Mouse (Mus musculus) bone marrow, adult 2 months (tissue): ENCODE data around the gene Rbm39. TPM values are rescaled to one million over a fixed set of nuclear protein-coding genes. Genes with fewer than 3 reads are reported as not detected.
"Not testable (repeated sequence)": the region's sequence is repeated elsewhere in the genome, so short reads cannot be mapped to it uniquely, and the experiment has no call there.

Experiments used
- H3K27ac ChIP-seq: fragments of 200-500 bp; 2 replicates; pipeline ENCODE4 v1.5.1; 2012; ENCODE audit warnings: low read depth, mild to moderate bottlenecking, control low read depth, inconsistent platforms, low read length; ENCODE audit not compliant: control insufficient read depth, poor library complexity, insufficient read depth
- H3K4me1 ChIP-seq: fragments of 200-500 bp; 2 replicates; pipeline ENCODE4 v1.6.1; 2011; ENCODE audit warnings: low read length; ENCODE audit not compliant: control insufficient read depth, insufficient read depth
- H3K4me3 ChIP-seq: fragments of 200-500 bp; replicated peaks from 2 replicates; pipeline ENCODE3; 2011; ENCODE audit warnings: mild to moderate bottlenecking, low read depth, low read length, control low read depth; ENCODE audit not compliant: control insufficient read depth
- CTCF ChIP-seq: fragments of 200-500 bp; IDR thresholded peaks from 2 replicates; pipeline ENCODE4 v1.5.1; 2011; ENCODE audit warnings: low read length, control low read depth; ENCODE audit not compliant: control insufficient read depth, insufficient read depth
- POLR2A ChIP-seq: fragments of 200-500 bp; IDR thresholded peaks from 2 replicates; pipeline ENCODE4 v1.6.1; 2011; ENCODE audit warnings: low read depth, mild to moderate bottlenecking, control low read depth, low read length, borderline replicate concordance; ENCODE audit not compliant: control insufficient read depth
- WGBS: fragments of 180-500 bp; shearing (Covaris S2); methylation state at CpG from one replicate; pipeline ENCODE4 v1.1.7; 2018; 5-methylcytosine and 5-hydroxymethylcytosine counted together
- polyA plus RNA-seq: library from polyadenylated mRNA; stranded (reverse); fragments of >200 nt; gene quantifications from 2 replicates; pipeline ENCODE4 v1.2.4, GENCODE M21; 2011; ENCODE audit warnings: low replicate concordance; ENCODE audit not compliant: missing spikeins, insufficient read depth, insufficient read length

The Rbm39 gene
- polyA plus RNA-seq, 1 experiment, result 329 TPM

DNA sequence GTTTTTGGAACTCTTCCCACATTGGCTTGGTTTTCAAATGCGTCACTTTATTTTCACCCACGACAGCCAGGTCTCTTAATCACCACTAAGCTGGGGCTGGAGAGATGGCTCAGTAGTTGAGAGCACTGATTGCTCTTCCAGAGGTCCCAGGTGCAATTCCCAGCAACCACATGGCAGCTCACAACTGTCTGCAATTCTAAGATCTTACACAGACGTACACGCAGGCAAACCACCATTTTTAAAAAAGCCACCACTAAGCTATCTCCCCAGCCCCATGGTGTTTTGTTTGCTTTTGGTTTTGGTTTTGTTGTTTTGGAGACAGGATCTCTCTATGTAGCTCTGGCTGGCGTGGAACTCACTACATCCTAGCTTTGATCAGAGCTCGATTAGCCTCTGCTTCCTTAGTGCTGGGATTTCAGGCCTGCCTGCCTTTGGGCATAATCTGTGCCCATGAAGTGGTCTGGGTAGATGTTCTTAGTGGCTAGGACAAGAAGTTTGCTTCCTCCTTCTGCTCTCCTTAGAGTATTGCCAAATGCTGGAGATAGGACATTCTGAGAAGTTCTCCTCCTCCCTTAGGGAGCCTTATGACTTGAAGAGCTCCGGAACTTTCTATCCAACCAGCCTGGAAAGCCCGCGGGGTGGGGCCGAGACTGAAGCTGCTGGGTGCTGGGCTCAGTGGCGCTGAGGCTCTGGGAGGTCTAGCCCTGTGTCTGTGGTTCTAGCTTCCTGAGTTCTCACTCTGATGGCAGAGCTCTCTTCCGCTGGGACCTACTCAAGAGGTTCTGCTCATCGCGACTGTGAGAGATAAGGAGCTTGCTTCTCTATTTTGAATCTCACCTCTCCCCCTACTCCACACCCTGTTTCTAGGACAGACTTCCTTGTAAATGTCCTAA lies 10.2 kb upstream of the Rbm39 start:
- no peak for TF ChIP-seq CTCF
- no peak for TF ChIP-seq POLR2A
- peak overlapping the region; percentile 84 for H3K27ac ChIP-seq

GRCm38 (mm10) chr2:156189241-156189640 lies 9.2 kb upstream of the Rbm39 start:
- 43% methylated on average over 7 of the region's 7 CpGs for WGBS
- H3K4me3 ChIP-seq, H3K4me1 ChIP-seq, H3K27ac ChIP-seq: not testable (repeated sequence)

More for the DNA sequence above, 10.2 kb upstream of the Rbm39 start:
- Histone ChIP-seq H3K4me3 (peak overlapping the region; percentile 31), H3K4me1 (peaks cover 5% of the 10 kb centered on the region)
- WGBS, result 7% methylated on average over 14 of the region's 14 CpGs

DNA sequence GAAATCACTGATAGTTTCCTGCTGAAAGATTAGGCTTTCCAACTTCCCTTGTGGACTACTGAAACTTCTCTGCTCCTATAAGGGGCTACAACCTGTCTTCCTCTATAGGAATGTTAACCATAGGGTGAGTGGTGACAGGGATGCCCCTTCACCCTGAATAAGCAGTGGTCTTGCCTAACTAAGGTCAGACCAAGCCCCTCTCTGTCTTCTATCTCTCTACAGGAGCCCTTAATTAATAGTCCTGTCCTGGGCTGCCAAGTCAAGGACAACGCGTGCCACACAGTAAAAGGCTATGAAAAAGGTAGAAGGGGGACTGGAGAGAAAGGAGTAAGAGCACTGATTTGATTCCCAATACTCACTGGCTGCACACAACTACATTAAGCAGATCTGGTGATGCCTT lies 1.6 kb upstream of the Rbm39 start:
- Histone ChIP-seq H3K4me3 (no peak overlapping the region), H3K4me1 (peaks cover 2% of the 10 kb centered on the region), H3K27ac (no peak overlapping the region)
- TF ChIP-seq CTCF, result no peak
- TF ChIP-seq POLR2A, result no peak
- 86% methylated on average over 2 of the region's 2 CpGs for WGBS

DNA sequence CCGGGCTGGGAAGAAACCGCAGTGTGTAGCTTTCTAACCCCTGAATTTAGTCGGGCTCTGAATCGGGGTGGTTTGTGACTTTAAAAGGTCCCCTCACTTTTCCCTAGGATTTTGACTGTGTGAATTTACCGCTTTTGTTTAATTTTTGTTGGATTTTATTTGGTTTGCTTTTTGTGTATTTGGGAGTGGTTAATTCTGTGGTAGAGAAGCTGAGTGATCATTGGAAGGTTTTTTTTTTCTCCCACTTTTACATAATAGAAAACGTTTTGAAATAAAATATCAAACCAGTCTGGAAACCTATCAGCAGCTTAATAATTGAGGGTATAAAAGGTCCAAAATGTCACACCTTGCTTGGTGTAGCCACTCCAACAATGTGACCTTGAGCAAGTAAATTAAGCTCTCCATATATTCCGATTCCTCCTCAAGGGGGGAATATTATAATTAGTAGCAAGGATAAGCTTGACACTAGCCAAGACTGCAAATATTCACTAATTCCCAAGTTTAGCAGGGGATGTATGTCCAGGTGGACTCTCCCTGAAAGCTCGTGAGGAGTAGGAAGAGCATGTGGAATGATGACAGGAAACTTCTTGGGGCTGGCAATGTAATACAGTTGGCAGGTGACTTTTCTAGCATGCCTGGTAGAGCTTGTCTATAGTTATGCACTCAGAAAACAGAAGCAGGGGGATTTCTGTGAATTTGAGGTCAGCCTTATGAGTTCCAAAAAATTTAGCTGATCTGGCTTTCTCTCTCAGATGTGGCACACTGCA lies 969 bp upstream of the Rbm39 start:
- peak overlapping the region; percentile 72 for H3K4me3 ChIP-seq
- 7% methylated on average over 8 of the region's 8 CpGs for WGBS

GRCm38 (mm10) chr2:156179796-156180093 lies 293 bp downstream of the Rbm39 start:
- Histone ChIP-seq H3K4me3 (peak overlapping the region; percentile 94), H3K4me1 (peaks cover 2% of the 10 kb centered on the region), H3K27ac (peak overlapping the region; percentile 98)
- TF ChIP-seq CTCF (no peak), POLR2A (no peak)
- under 1% methylated on average over 41 of the region's 41 CpGs for WGBS

More for the DNA sequence above, 969 bp upstream of the Rbm39 start:
- peak overlapping the region; percentile 98 for H3K27ac ChIP-seq
- TF ChIP-seq CTCF, result no peak
- no peak for TF ChIP-seq POLR2A
- H3K4me1 ChIP-seq, result peaks cover 2% of the 10 kb centered on the region

DNA sequence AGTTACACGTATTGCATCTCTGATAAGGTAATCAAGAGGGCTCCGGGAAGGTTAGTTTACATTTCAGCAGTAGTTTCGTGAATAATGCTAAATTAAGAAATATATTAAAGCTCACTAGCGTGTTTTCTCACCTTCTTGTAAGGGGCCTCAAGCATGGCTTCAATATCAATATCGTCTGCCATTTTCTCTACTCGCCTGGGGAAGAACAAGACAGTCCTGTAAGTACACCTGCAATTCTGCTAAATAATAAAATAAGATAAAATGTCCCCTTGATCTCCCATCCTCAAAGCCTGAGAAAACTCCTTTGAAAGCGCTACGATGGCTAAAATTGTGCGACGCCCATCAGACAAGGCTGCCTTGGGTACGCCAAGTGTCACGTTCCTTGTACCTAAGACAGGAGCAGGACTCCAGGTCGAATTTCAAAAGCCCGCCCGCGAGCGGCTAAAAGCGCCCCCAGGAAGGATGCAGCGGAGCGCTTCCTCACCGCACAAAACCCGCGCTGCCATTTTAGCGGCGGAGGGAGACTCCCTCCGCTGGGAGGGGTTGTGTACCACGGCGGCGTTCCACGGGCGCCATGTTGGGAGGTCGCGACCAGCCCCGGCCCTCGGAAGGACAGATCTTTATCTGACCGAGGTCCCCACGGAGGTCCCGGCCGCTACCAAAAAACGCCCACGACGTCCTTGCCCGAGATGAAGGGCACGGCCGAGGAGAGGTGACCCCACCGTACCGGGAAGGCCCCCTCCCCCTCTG lies 817 bp downstream of the Rbm39 start:
- TF ChIP-seq POLR2A (peak; percentile 89), CTCF (no peak)
- WGBS, result under 1% methylated on average over 47 of the region's 47 CpGs

GRCm38 (mm10) chr2:156177651-156178050 lies 2.4 kb downstream of the Rbm39 start:
- WGBS, result 42% methylated on average over 7 of the region's 7 CpGs
- Histone ChIP-seq H3K27ac (no peak overlapping the region), H3K4me1 (peaks cover 2% of the 10 kb centered on the region), H3K4me3 (peak overlapping the region; percentile 41)
- TF ChIP-seq POLR2A, result no peak
- no peak for TF ChIP-seq CTCF

More for the DNA sequence above, 817 bp downstream of the Rbm39 start:
- Histone ChIP-seq H3K4me1 (peaks cover 2% of the 10 kb centered on the region), H3K4me3 (peak overlapping the region; percentile 94), H3K27ac (peak overlapping the region; percentile 98)

DNA sequence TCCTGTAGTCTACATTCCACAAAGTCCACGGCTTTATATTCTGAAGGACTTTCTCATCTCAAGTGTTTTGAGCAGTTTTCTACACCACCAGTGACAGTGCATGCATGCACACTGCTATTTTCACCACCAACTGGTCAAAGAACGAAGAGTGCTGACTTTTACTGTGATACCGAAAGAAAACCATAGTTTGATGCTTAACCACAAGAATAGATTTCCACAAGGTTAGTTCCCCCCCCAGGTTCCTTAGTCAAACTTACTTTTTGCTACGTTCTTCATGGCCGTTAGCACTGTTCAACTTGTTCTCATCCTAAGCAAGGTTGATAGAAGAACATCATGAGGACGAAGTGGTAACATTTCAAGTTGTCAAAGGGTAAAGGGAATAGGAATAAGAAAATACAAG lies 3.0 kb downstream of the Rbm39 start:
- 39% methylated on average over 6 of the region's 6 CpGs for WGBS
- TF ChIP-seq CTCF (no peak), POLR2A (no peak)
- no peak overlapping the region for H3K4me3 ChIP-seq
- H3K4me1 ChIP-seq, result peaks cover 2% of the 10 kb centered on the region
- no peak overlapping the region for H3K27ac ChIP-seq
